Mouse (Mus musculus): Measurements from ENCODE around the gene Yju2.

GRCm38 (mm10) chr17:55961631-55962030 lies 2.7 kb downstream of the Yju2 start:
- TF ChIP-seq CTCF (IDR thresholded peaks at IDR 0.05; ENCODE audit: borderline replicate concordance, control insufficient read depth, extremely low read depth, insufficient read depth, low read length, poor library complexity), result no peak
- TF ChIP-seq POLR2A (IDR thresholded peaks at IDR 0.05; ENCODE audit: control insufficient read depth, extremely low read depth, insufficient read depth, low read length, poor library complexity), result no peak
